In genomic region chr13:74769871-74770270, GRCm38 (mm10) we compare ENCODE assay signal across 8 mouse cellular contexts. TPM values are rescaled to one million over a fixed set of nuclear protein-coding genes. Genes with fewer than 3 reads are reported as not detected.
DNase-seq lines count a peak whose midpoint lies in the region; ATAC-seq and TF ChIP-seq lines count a peak whose summit lies in the region.

No protein-coding gene starts in this region.

- WGBS in thymus, adult 2 months = 7% methylated on average over 7 of the region's 8 CpGs
- 10% methylated on average over 8 of the region's 8 CpGs for whole genome bisulfite sequencing in embryonic facial prominence, embryonic 11.5 days
- 13% methylated on average over 8 of the region's 8 CpGs for WGBS in hindbrain, embryonic 11.5 days
- WGBS in lung, adult 2 months = 3% methylated on average over 8 of the region's 8 CpGs

- peak overlapping the region; percentile 49 for H3K4me2 ChIP-seq in embryonic facial prominence, embryonic 11.5 days (ENCODE audit: low read depth, low read length)
- H3K4me2 ChIP-seq in hindbrain, embryonic 11.5 days (replicated peaks; ENCODE audit: low read depth, low read length) = peak overlapping the region; percentile 48

- no peaks in the 10 kb centered on the region for H3K27me3 ChIP-seq in thymus, adult 2 months (ENCODE audit: control insufficient read depth, insufficient read depth, low read length)
- H3K27me3 ChIP-seq in embryonic facial prominence, embryonic 11.5 days (ENCODE audit: control insufficient read depth, insufficient read depth, low read length) = no peaks in the 10 kb centered on the region
- no peaks in the 10 kb centered on the region for H3K27me3 ChIP-seq in hindbrain, embryonic 11.5 days (ENCODE audit: control insufficient read depth, insufficient read depth, low read length)

- no peak for ATAC-seq in embryonic facial prominence, embryonic 11.5 days (replicated peaks; ENCODE audit: insufficient number of reproducible peaks, low FRiP score, low TSS enrichment, low read depth)
- ATAC-seq in hindbrain, embryonic 11.5 days (ENCODE audit: low FRiP score) = peak; percentile 48; the same call in 1 of the 2 replicates

- peak overlapping the region; percentile 79 for H3K27ac ChIP-seq in thymus, adult 2 months (ENCODE audit: control insufficient read depth, insufficient read depth, low read length)
- H3K27ac ChIP-seq in embryonic facial prominence, embryonic 11.5 days (replicated peaks; ENCODE audit: low read depth, low read length) = no peak overlapping the region
- H3K27ac ChIP-seq in hindbrain, embryonic 11.5 days (ENCODE audit: low read depth, low read length) = no peak overlapping the region

- DNase-seq in thymus, adult 2 months = peak; percentile 16
- DNase-seq in thymus, postnatal 0 days (ENCODE audit: low spot score) = no peak
- peak; percentile 2 for DNase-seq in embryonic facial prominence, embryonic 11.5 days (ENCODE audit: low spot score)
- peak; percentile 8 for DNase-seq in hindbrain, embryonic 11.5 days (ENCODE audit: low spot score)
- no peak for DNase-seq in lung, adult 2 months
- DNase-seq in skeletal muscle tissue, adult 2 months (ENCODE audit: low read depth, low spot score) = peak; percentile 37
- DNase-seq in cerebellum, adult 8-10 months = no peak
- DNase-seq in left cerebral cortex, adult 11 months (ENCODE audit: low spot score) = no peak

- H3K36me3 ChIP-seq in thymus, adult 2 months (ENCODE audit: control insufficient read depth, insufficient read depth, low read length) = no peaks in the 10 kb centered on the region
- no peaks in the 10 kb centered on the region for H3K36me3 ChIP-seq in embryonic facial prominence, embryonic 11.5 days (replicated peaks; ENCODE audit: control insufficient read depth, insufficient read depth, low read depth, low read length)
- H3K36me3 ChIP-seq in hindbrain, embryonic 11.5 days (ENCODE audit: control insufficient read depth, insufficient read depth, low read length) = no peaks in the 10 kb centered on the region

- no peak for TF ChIP-seq POLR2A in thymus, adult 2 months (IDR thresholded peaks at IDR 0.05; ENCODE audit: control insufficient read depth, extremely low read depth, insufficient read depth, low read length, poor library complexity)
- TF ChIP-seq POLR2A in lung, adult 2 months (IDR thresholded peaks at IDR 0.05; ENCODE audit: borderline replicate concordance, extremely low read depth, low read depth, low read length) = no peak

- no peaks in the 10 kb centered on the region for H3K4me1 ChIP-seq in thymus, adult 2 months (replicated peaks; ENCODE audit: control insufficient read depth, insufficient read depth, low read length)
- no peaks in the 10 kb centered on the region for H3K4me1 ChIP-seq in embryonic facial prominence, embryonic 11.5 days (ENCODE audit: control insufficient read depth, insufficient read depth, low read length)
- no peaks in the 10 kb centered on the region for H3K4me1 ChIP-seq in hindbrain, embryonic 11.5 days (replicated peaks; ENCODE audit: control insufficient read depth, insufficient read depth, low read length)
- peaks cover 2% of the 10 kb centered on the region for H3K4me1 ChIP-seq in lung, adult 2 months (ENCODE audit: control insufficient read depth, insufficient read depth, low read length)

- H3K9ac ChIP-seq in embryonic facial prominence, embryonic 11.5 days (replicated peaks; ENCODE audit: low read length) = peak overlapping the region; percentile 57
- H3K9ac ChIP-seq in hindbrain, embryonic 11.5 days (ENCODE audit: low read depth, low read length) = no peak overlapping the region; the same call in 1 of the 2 replicates

- no peak overlapping the region for H3K4me3 ChIP-seq in thymus, adult 2 months (ENCODE audit: control insufficient read depth, insufficient read depth, low read length)
- H3K4me3 ChIP-seq in embryonic facial prominence, embryonic 11.5 days (ENCODE audit: low read depth, low read length) = peak overlapping the region; percentile 44
- H3K4me3 ChIP-seq in hindbrain, embryonic 11.5 days (ENCODE audit: low read depth, low read length) = peak overlapping the region; percentile 34
- H3K4me3 ChIP-seq in lung, adult 2 months (replicated peaks; ENCODE audit: extremely low read depth, low read depth, low read length) = peak overlapping the region; percentile 94

- TF ChIP-seq CTCF in thymus, adult 2 months (IDR thresholded peaks at IDR 0.05; ENCODE audit: borderline replicate concordance, control insufficient read depth, extremely low read depth, insufficient read depth, low read length, poor library complexity) = no peak
- no peak for TF ChIP-seq CTCF in lung, adult 2 months (IDR thresholded peaks at IDR 0.05; ENCODE audit: insufficient read depth, low read length)

- H3K9me3 ChIP-seq in embryonic facial prominence, embryonic 11.5 days (replicated peaks; ENCODE audit: control insufficient read depth, low read length) = no peaks in the 10 kb centered on the region
- H3K9me3 ChIP-seq in hindbrain, embryonic 11.5 days (ENCODE audit: control insufficient read depth, low read length) = no peaks in the 10 kb centered on the region

RNA-seq across cellular contexts. Expression of gene Cast, which starts 38.7 kb away (rescaled TPM):
- polyA plus RNA-seq in thymus, adult 2 months (2012; rRNA removed) = 10.7 and 12.3 TPM in 2 replicates
- polyA plus RNA-seq in thymus, postnatal 0 days (2015; fragmentation: Nextera tagmentation; extraction: Ambion mirVana) = 43.4 and 47.4 TPM in 2 replicates
- polyA plus RNA-seq in embryonic facial prominence, embryonic 11.5 days (2014; fragmentation: Nextera tagmentation; extraction: Ambion mirVana) = 22.3 and 24.4 TPM in 2 replicates
- 18.8 and 19.8 TPM in 2 replicates for polyA plus RNA-seq in hindbrain, embryonic 11.5 days (2014; fragmentation: Nextera tagmentation; extraction: Ambion mirVana)
- polyA plus RNA-seq in lung, adult 2 months (2012; rRNA removed) = 7.4 and 14.7 TPM in 2 replicates

Comparison
In these comparisons a context has a peak if more than half of its experiments do, and no peak if none do; other contexts are left out.
1. DNase-seq: peak in thymus, adult 2 months (single experiment), embryonic facial prominence, embryonic 11.5 days (single experiment), hindbrain, embryonic 11.5 days (single experiment) and skeletal muscle tissue, adult 2 months (single experiment); none in thymus, postnatal 0 days (single experiment), lung, adult 2 months (single experiment), cerebellum, adult 8-10 months (single experiment) and left cerebral cortex, adult 11 months (single experiment).